Mouse (Mus musculus) heart, adult 11 months (tissue): ENCODE measurements at regions not wholly inside any gene's neighbourhood (a gene's known extent, or its start where the extent isn't known, plus 50 kb on each side); places are given as distances from the start of the nearest gene placed in this dataset.

Experiments
- DNase-seq: peaks from one replicate; pipeline ENCODE4 v3.0.0; 2022

DNA sequence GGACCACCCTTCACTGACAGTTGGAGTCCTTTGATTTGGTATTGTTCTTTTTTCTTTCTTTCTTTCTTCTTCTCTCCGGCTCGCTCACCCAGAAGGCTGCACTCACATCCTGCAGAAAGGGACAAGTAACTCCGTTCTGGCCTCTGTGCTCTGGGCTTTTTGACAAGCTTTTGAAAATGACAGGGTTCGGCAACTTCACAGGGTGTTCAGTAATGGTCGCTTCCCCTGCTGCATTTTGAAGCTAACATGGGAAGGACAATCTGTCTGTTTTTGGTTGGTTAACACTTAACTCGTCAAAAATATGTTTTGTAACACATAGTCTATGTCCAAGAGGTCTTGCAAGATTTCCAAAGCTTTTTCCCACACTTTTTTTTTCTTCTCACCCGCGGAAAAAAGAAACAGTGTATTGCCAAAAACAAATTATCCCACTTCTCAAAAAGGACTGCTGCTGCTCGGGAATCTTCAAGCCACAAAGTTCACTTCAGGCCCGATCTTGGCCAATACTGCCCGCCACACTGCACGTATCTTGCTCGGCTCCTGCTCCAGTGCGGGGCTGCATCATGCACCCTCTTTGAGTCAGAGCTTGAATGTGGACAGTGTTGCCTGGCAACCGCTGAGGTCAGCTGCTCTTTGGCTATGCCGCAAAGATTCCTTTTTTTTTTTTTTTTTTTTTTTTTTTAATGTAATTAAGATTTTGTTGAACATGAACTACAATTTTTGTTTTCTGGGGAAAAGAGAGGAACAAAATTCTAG is 209.4 kb upstream of the Inhba start:
- peak; percentile 94 for DNase-seq

DNA sequence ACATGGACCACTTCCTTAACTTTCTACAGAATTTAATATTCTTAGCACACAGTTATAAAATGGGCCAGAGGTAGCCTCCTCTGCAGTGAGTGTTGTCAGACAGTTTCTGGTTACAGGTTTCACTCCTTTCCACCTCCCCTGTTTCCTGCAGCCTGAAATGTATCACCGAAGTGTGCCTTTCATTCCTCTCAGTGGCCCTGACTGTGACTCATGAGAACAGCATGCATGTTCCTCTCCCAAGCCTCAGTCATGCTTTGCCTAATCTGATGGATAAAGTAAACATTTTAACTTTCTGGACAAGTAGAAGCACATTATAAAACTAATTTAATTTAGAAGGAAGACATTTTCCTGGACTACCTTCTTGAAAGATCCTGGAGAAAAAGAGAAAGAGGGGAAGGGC is 207.7 kb upstream of the Inhba start:
- peak; percentile 83 for DNase-seq

DNA sequence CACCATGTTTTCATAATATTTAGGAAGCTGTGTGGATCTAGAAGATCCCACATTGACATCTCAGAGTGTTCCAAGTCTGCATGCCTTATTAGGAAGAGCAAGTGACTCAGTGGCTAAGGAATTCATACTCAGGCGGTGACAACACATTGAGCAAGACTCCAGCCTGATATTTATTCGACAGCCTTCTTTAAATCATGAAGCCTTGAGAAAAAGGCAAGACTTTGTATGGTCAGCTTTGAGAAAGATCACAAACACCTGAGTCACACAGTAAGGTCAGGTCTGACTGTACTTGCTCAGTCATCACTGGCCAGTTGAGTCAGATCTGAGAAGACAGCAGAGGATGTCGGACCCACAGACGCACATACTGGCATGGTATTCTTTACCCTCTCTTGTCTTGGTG is 204.7 kb upstream of the Inhba start:
- DNase-seq, result peak; percentile 79

DNA sequence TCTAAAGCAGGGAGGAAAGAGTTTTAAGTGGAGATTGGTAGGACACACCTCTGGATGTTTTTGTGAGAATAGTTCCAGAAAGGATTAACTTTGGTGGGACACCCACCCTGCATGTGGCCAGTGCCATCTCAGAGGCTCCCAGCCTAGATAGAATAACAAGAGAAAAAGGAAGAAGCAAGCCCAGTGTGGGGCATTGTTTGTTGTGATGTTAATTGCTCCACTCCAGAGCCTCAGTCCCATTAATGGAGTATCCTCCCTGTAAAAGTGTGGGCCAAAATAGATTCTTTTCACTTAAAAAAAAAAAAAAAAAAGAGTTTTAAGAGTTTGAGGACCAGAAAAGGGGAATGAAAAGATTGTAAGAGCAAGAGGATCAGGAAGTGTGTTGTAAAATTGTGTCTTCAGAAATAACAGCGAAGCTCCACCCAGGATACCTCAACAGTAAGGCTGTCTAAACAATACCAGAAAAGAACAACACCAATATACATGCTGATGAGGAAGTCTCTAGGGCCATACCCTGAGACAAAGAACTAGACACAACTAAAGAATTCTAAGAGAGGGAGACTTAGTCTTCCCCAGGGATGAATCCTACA is 189.3 kb upstream of the Inhba start:
- no peak for DNase-seq

DNA sequence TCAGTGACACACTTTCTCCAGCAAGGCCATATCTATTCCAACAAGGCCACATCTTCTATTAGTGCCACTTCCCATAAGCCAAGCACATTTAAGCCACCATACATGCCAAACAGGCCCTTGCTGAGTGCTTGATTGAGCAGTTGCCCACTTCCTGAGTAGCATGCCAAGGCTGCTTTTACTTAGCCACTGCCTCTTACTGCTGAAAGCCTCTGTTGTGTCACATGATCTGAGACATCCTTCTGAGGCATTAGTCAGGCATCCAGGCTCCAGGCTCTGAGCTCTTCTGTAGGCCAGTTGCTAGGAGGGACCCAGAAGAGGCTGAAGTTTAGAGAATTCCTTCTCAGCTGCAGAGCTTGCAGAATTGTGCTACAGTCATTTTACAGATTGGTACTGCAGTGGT is 165.8 kb upstream of the Inhba start:
- no peak for DNase-seq

DNA sequence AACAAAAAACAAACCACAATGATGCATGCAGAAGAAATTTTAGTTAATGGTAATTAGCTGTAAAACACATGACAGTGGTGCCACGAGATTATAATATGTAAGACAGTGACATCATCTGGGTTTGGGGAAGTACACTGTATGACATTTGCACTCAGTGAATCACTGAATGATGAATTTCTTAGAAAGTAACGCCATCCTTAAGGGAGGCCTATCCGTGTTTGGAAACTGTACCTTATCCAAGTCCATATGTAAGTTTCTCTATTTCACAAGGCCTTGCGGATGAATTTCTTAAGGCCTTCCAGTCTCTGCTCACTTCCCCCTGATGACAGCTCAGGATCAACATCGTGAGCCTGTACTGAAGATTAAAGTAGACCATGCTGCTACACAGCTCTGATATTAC is 163.6 kb upstream of the Inhba start:
- DNase-seq, result no peak

DNA sequence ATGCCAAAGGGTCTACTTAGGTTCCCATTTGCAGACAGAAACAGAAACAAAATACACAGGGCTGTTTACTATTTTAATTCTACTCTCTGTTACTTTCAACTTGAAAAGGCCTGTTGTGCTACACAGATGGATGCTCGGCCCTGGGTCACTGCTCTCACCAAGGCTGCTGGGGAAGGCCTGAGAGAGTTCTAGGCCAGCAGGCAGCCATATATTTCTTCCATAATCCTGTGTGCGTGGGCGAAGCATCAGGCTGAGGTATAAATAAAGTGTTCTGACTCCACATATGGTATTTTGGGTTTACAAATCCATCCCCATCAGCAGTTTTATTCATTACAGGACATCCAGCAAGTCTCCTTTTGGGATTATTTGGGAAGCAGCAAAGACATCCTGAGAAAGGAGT is 162.5 kb upstream of the Inhba start:
- DNase-seq, result no peak

DNA sequence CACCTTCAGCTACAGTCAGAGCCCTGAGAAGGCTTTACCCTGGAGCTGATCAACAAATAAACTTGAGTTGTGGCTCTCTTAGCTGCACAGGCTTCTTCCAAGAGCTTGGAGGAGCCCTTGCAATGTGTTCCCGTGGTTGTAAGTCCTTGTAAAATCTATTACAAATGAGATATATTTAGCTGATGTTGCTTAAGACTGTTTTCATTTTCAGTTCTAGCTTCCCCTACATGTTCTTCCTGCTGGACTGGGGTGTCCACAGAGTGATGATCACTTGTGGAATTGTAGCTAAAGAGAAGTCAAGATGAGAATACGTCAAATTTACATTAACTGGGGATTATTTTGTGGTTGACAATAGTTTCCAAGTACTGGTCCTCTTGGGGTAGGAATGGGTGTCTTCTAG is 161.3 kb upstream of the Inhba start:
- DNase-seq, result no peak

DNA sequence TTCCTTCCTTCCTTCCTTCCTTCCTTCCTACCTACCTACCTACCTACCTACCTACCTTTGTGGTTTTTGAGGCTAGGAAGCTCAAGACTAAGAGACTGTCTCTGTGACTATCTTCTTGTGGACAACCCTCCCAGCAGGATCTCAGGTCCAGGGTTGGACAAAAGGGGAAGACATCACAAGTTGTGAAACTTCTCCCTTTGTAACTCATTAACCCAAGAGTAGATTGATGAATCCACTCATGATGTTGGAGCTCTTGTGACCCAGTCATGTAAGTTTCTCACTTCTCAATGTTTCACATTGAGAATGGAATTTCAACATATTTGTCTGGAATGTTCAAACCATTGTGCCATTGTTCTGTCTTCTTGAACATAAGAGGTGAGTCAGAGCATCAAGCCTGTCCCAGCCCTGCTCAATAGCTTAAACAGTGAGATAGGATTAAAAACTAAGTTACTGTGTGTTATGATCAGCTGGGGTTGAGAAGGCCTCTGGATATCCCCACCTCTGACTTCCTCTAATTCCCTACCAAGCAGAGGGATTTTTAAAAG is 158.6 kb upstream of the Inhba start:
- DNase-seq, result no peak

DNA sequence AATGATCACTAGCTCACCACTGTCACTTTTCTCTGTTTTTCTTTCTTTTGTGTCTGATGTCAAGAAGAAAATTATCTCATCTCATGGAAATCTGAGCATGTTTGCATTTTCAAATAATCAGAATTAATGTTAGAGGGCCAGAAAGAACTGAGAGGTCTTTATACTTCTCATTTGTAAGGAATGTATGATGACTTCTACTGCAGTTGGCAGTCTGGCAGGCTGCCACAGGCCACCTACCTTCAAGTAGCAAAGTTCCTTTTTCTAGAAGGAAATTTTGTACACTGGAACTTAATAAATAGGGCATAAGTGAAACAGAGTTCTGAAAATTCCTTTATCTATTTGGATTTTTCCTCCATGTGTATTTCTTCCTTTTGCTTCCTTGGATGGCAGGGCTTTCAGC is 148.7 kb upstream of the Inhba start:
- no peak for DNase-seq

DNA sequence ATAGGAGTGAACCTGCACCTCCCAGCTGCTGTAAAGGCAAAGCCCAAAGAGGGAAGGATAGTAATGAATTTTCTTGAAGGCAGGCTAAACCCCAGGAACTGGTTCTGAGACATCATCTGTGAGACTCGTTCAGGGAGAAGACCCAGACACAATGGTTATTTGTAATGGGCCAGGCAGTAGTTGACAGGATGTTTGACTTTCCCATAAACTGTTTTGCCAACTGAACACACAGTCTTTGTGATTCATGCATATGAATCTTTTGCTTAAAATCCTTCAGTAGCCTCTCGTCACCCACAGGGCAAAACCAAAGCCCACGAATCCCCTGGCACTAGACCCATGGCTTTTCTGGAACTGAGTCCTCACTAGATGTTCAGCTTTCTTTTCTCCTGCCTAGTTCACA is 148.3 kb upstream of the Inhba start:
- DNase-seq, result no peak

DNA sequence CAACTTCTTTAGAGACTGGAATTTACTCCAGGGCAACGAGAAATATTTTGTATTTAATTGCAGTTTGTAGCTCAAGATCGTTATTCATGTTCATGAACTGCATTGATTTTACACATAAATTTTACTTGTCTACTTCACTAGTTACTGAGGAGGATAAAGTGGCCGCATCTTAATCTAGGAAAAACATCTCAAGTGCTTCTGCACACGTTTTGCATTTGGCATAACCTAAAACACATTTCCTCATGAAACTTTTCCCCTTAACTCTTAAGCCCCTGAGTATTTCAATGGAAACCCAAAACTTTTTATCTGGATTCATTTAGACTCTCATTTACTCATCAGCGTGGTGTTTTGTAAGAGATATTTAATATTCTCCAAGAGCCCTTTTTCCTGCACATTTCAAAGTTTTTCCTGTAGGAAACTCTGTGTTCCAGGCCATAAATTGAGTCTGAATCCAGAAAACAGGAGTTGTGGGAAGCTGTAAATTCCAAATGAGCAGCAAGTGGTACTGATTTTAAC is 144.5 kb upstream of the Inhba start:
- no peak for DNase-seq

DNA sequence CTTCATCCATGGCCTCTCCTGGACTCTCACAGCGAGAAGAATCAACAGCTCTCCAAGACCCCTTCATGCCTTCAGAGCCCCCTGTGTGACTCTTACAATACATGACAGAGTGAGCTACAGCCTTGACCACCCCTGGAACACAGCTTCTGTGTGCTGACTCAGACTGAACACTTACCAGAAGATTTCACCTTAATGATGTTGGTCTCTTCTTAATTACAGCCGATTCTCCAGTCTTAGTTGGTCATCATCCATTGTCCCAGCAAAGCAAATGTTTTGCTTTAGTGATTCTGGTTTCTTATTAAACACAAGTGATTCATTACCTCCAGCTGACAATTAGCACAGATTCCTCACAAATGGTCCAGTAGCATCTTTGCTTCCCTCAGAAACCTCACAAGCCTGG is 134.0 kb upstream of the Inhba start:
- no peak for DNase-seq

DNA sequence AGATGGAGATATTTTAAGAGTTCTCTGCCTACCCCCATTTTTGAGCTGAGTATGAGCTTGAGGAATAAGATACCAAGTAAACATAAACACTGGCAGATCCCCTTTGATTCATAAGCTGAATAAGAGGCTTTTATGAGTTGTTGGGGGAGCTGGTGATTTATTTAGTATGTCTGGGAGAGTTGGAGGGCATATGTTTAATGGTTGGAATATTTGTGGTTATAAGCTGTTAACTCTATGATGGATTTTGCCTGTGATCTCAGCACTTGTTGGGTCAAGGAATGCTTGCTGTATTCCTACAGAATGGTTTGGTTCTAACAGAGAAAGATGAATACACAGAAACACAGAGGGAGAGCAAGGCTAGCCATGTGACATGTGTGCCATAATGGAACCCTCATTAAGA is 132.1 kb upstream of the Inhba start:
- DNase-seq, result no peak

DNA sequence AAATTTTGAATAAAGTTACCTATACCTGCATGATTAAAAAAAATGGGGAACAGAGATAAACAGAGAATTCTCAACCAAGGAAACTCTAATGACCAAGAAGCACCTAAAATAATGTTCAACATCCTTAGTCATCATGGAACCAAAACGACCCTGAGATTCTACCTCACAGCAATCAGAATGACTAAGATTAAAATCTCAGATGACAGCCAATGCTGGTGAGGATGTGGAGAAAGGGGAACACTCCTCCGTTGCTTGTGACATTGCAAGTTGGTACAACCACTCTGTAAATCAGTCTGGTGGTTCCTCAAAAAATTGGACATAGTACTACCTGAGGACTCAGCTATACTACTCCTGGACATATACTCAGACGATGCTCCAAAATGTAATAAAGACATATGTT is 120.9 kb upstream of the Inhba start:
- no peak for DNase-seq

DNA sequence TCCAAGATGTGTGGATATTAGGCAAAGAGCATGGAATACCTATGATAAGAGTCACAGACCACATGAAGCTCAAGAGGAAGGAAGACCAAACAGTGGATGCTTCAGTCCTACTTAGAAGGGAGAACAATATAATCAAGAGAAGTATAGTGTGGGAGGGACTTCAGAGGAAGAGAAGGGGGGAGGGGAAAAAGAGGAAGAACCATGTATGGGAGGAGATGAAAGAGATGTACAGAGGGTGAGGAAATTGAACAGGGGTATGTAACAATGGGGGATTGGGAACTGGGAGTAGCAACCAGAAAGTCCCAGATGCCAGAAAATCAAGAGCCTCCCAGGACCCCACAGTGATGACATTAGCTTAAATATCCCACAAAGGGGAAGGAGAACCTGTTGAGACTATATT is 120.2 kb upstream of the Inhba start:
- DNase-seq, result no peak

DNA sequence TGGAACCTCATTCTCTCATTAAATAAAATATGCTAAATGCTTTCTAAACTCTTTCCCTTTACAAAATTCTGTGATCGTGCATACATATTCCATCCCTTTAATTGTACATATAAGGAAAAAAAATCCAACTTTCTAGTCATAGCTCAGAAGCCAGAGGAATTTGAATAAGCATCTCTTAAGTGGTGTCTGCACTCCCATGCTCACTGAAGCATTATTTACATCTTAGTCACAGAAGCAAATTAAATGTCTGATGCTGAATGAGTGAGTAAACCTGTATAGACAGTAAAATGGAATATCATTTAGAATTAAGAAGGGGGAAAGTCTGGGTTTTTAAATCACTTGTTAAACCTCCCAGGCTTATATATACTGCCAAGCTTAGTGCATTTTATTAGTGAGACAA is 113.5 kb upstream of the Inhba start:
- no peak for DNase-seq

DNA sequence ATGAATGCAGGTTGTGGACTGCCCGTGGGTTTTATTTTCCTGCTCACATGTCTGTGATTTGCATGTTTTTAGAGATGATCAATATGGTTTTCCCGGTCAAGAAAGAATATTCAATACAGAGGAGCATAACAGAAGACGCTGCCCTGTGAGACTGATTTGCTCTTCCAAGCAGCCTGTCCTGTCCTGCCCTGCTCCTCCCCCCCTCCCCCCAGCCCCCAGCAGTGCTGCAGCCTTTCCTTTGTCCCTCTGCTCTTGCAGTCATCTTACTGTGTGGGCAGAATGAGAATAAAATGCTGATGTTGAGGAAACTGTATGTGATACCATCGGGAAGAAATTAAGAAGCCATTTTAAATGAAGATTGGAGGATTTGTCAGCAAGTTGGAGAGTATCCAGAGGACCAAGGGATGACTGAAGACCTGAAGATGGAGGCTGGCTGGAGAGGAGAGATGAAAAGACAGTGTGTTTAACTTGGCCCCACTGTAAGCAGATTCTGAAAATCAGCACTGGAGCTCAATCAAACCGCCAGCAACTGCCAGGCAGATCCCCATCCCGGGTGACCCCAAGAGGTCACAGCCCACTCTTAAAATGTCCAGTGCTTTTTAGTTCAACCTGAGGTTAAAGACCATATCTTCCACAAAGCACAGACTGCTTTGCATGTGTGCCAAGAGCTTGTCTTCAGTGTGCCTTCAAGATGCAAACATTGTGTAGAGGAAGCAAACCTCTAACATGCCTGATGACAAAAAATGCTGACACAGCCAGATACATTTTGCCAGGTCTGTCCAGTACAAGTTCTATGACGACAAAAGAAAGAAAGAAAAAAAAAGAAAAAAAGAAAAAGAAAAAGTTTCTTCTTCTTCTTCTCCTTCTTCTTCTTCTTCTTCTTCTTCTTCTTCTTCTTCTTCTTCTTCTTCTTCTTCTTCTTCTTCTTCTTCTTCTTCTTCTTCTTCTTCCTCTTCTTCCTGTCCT is 109.7 kb upstream of the Inhba start:
- no peak for DNase-seq

DNA sequence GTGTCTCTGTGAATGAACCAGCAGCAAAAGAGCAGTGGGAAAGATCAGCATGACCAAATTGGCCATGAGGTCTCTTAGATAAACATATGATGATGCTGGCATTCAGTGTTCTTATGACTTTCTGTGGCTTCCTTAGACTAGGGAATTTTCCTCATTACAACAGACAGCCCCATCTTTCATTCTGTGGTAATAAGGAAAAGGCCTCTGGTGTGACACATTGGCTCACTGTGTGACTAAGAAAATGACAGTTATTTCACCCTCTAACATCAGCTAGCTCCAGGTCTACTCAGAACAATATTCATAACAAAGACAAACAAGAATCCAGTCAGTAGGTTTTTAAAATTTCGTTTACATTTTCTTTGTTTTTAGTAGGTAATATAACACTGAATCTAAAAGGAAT is 103.8 kb upstream of the Inhba start:
- DNase-seq, result no peak

DNA sequence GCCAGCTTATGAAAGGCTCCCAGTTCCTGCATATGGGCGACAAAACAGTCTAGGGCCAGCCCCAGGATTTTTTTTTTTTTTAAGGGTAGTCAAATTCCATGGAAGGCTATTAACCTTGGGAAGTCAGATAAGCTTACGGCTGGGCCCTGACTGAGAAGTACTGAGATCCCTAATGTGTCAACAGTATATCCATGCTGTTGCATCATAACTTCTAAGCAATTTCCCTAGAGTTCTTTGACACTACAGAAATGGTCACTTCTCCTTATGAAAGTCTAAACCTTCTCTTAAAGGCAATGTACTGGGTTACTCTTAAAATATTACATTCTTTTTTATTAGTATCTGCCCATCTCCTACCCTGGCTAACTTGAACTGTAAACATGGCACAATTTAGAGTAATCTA is 101.1 kb upstream of the Inhba start:
- DNase-seq, result no peak

DNA sequence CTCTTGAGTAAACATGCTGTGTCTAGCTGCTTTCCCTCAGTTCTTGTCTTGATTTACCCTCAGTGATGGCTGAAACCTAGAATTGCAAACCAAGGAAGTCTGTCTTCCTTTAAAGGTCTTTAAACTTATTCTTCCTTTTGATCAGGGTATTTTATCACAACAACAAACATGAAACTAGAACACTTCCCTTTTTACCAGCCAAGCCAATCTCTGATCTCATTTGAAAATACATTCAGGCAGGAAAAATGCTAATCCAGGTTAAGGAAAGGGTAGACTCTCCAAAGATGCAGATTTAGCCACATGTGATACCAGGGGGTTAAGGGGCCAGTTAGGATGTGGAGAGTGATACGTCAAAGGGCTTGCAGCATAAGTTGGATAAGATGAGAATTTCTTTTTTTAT is 100.4 kb upstream of the Inhba start:
- DNase-seq, result no peak

DNA sequence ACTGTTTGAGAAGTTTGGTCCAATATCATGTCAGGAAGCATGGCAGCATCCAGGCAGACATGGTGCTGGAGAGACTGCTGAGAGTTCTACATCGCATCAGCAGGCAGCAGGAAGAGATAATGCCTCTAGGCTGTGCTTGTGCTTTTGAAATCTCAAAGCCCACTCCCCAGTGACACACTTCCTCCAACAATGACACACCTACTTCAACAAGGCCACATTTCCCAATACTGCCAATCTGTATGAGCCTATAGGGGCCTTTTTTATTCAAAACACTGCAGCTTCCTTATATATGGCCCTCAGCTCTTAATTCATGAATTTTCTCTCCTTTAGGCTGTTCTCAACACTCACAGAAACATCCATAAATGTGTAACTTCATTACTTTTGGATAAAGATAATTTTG is 97.4 kb upstream of the Inhba start:
- DNase-seq, result no peak

DNA sequence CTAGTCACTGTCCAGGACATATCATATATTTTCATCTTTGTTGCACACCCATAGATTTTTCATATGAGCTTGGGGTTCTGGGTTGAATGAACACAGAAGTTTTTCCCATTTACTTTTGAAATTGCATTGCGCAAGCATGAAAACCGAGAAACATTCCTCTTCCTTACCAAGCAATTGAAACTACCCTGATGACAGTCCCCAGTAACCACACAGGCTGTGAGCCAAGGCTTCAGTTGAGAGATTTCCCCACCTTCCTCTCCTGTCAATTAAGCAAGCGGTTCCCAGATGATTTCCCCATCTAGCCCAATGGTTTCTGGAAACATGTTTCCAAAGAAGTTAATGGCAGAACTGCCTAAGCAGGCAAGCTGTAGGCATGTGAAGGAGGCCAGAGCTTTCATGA is 81.8 kb upstream of the Inhba start:
- DNase-seq, result no peak
